Mouse (Mus musculus) lung, embryonic 16.5 days (tissue): ENCODE data around the gene Lasp1. TPM values are rescaled to one million over a fixed set of nuclear protein-coding genes. Genes with fewer than 3 reads are reported as not detected.
A peak's percentile ranks its signal among the peaks of the same experiment; 100 is the strongest.

Experiments used
- ATAC-seq: fragments of 200-750 bp; cut with Nextera tagmentation; 2 replicates; pipeline ENCODE4 v1.8.0; 2017; ENCODE audit warnings: low read depth, mild to moderate bottlenecking, moderate library complexity
- H3K27ac ChIP-seq: fragments of 300-500 bp; sonication (generic); 2 replicates; pipeline ENCODE4 v1.5.1; 2014; ENCODE audit warnings: mild to moderate bottlenecking, control low read depth, low read length
- H3K27me3 ChIP-seq: fragments of 300-500 bp; sonication (generic); 2 replicates; pipeline ENCODE4 v1.6.1; 2014; ENCODE audit warnings: low read depth, low read length, mixed read lengths; ENCODE audit not compliant: control insufficient read depth, insufficient read depth
- H3K36me3 ChIP-seq: fragments of 300-500 bp; sonication (generic); 2 replicates; pipeline ENCODE4 v1.6.1; 2014; ENCODE audit warnings: low read length; ENCODE audit not compliant: control insufficient read depth, insufficient read depth
- H3K4me1 ChIP-seq: fragments of 300-500 bp; sonication (generic); replicated peaks from 2 replicates; pipeline ENCODE4 v1.6.1; 2014; ENCODE audit warnings: low read length, mixed read lengths; ENCODE audit not compliant: control insufficient read depth, insufficient read depth
- H3K4me2 ChIP-seq: fragments of 300-500 bp; sonication (generic); 2 replicates; pipeline ENCODE4 v1.6.1; 2014; ENCODE audit warnings: low read depth, low read length, control low read depth
- H3K4me3 ChIP-seq: fragments of 300-500 bp; sonication (generic); 2 replicates; pipeline ENCODE4 v1.5.1; 2014; ENCODE audit warnings: mild to moderate bottlenecking, low read length, control low read depth
- H3K9ac ChIP-seq: fragments of 300-500 bp; sonication (generic); 2 replicates; pipeline ENCODE4 v1.6.1; 2014; ENCODE audit warnings: low read length, control low read depth
- H3K9me3 ChIP-seq: fragments of 300-500 bp; sonication (generic); 2 replicates; pipeline ENCODE4 v1.6.1; 2016; ENCODE audit warnings: low read length; ENCODE audit not compliant: control insufficient read depth
- WGBS: fragments of 180-500 bp; shearing (Covaris S2); extraction: QIAGEN DNeasy Blood & Tissue Kit; methylation state at CpG from one replicate; pipeline ENCODE4 v1.1.7; 2014; 5-methylcytosine and 5-hydroxymethylcytosine counted together
- polyA plus RNA-seq: library from polyadenylated mRNA; unstranded; fragments of >200 nt; fragmentation: Nextera tagmentation; extraction: Ambion mirVana; gene quantifications from 2 replicates; pipeline ENCODE4 v1.2.1, GENCODE M21; 2015

The Lasp1 gene
- polyA plus RNA-seq, 1 experiment from 2014 or later, result 167 TPM

DNA sequence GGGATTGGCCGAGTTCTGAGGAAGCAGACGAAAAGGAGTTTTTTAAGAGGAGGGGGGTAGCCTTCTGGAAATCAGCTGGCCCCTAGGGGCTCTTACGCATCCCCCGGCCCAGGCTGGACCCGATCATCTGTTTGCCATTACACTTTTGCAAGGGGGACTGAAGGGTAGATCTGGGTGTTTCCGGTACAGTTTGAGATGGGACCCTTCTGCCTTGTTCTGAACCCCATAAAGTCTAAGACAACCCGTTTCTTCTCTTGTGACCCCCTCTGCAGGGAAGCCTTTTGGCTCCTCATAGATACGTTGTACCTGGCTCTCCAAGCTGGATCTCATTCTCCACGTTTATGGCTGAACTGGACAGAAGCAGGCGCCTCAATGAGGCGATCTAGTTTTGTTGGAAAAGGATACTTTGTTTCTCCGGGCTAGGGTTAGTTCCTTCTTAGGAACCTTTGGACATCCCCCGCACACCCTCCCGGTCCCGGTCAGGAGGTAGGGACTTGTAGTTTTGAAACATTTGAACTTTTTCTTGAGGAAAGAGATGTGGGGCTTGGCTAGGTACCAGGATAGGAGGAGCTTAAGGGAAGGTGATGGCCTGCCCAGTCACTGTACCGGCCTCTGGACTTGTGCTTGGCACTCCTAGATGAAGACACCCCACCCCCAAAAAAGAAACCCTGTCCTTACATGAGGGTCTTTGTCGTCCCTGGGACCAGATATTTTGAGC, 2.0 kb downstream of the Lasp1 start:
- WGBS, result under 1% methylated on average over 17 of the region's 17 CpGs
- H3K4me1 ChIP-seq, result peaks cover 52% of the 10 kb centered on the region

DNA sequence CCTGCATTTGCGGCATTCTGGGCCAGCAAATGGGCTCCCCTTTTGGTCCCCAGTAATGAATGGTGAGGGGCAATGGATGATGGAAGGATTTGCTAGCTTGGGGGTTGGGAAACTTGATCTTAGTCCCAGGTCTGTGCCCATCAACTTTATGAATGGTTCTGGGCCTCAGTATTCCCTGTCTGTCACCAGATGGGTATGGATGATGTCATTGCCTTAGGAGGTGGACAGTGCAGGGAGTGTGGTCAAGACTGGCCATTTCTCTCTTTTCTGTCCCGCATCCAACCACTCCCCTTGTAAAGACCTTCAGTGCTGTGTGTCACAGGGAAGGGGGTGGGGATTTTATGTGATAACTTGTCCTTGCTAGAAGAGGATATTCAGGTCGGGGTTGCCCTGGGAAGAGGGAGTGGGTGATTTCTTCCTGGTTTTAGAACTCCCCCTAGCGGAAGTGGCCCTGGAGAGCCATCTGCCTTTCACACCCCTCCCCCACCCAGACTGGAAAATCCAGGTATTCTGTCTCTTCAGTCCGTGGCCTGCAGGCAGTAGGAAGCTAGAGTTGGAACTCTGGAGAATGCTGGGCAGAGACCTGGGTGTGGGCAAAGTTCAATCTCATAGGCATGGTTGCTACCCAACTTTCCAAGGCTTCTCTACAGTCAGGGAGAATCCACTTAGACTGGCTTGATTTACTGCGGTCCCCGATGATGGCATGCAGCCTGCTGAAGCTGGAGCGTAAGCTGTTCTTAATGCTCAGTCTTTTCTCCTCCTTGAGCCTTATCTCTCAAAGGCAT, 2.8 kb downstream of the Lasp1 start:
- Histone ChIP-seq H3K4me1 (peaks cover 60% of the 10 kb centered on the region), H3K9ac (peak overlapping the region; percentile 97), H3K36me3 (no peaks in the 10 kb centered on the region), H3K27ac (peak overlapping the region; percentile 100), H3K9me3 (no peaks in the 10 kb centered on the region), H3K4me2 (peak overlapping the region; percentile 64), H3K27me3 (no peaks in the 10 kb centered on the region), H3K4me3 (peak overlapping the region; percentile 94)
- no peak for ATAC-seq
- 14% methylated on average over 8 of the region's 8 CpGs for WGBS

More for the DNA sequence above, 2.0 kb downstream of the Lasp1 start:
- H3K36me3 ChIP-seq, result no peaks in the 10 kb centered on the region
- peak overlapping the region; percentile 64 for H3K4me2 ChIP-seq
- H3K9ac ChIP-seq, result peak overlapping the region; percentile 97
- ATAC-seq, result no peak
- H3K9me3 ChIP-seq, result no peaks in the 10 kb centered on the region
- H3K4me3 ChIP-seq, result peak overlapping the region; percentile 94
- H3K27ac ChIP-seq, result peak overlapping the region; percentile 100
- no peaks in the 10 kb centered on the region for H3K27me3 ChIP-seq

- Histone ChIP-seq H3K27ac (peak overlapping the region; percentile 100), H3K9me3 (no peaks in the 10 kb centered on the region), H3K4me3 (peak overlapping the region; percentile 94), H3K36me3 (peaks cover 5% of the 10 kb centered on the region; the same call in 1 of the 2 replicates), H3K4me1 (peaks cover 65% of the 10 kb centered on the region), H3K9ac (peak overlapping the region; percentile 97; the same call in 1 of the 2 replicates), H3K4me2 (peak overlapping the region; percentile 64), H3K27me3 (no peaks in the 10 kb centered on the region)
- no peak for ATAC-seq
- 14% methylated on average over 1 of the region's 1 CpGs for WGBS
Measured at GRCm38 (mm10) chr11:97802194-97802470, 3.3 kb downstream of the Lasp1 start.

GRCm38 (mm10) chr11:97802495-97802894, 3.7 kb downstream of the Lasp1 start:
- Histone ChIP-seq H3K4me1 (peaks cover 68% of the 10 kb centered on the region), H3K4me3 (no peak overlapping the region; the same call in 1 of the 2 replicates), H3K27ac (peak overlapping the region; percentile 100), H3K27me3 (no peaks in the 10 kb centered on the region), H3K36me3 (peaks cover 5% of the 10 kb centered on the region; the same call in 1 of the 2 replicates), H3K9ac (no peak overlapping the region), H3K4me2 (peak overlapping the region; percentile 64), H3K9me3 (no peaks in the 10 kb centered on the region)
- 29% methylated on average over 6 of the region's 6 CpGs for WGBS
- ATAC-seq, result no peak

DNA sequence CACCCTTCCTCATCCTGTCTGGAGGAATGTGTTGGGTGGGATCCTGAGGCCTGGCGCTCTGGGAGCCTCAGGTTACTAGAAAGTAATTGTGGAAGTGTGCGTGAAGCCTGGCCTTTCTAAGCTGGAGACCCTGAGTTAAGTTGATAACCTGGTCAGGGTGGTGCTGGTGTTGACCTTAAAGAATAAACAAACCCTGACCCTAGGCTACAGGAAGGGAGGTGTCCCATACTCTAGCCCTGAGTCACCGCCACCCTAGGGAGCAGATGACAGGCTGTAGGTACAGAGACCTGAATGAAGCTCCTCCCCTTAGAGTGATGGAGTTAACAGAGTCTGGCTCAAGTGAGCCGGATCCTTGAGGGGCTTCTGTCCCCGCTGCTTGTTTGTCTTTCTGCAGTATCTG, 5.0 kb downstream of the Lasp1 start:
- 43% methylated on average over 5 of the region's 5 CpGs for WGBS

DNA sequence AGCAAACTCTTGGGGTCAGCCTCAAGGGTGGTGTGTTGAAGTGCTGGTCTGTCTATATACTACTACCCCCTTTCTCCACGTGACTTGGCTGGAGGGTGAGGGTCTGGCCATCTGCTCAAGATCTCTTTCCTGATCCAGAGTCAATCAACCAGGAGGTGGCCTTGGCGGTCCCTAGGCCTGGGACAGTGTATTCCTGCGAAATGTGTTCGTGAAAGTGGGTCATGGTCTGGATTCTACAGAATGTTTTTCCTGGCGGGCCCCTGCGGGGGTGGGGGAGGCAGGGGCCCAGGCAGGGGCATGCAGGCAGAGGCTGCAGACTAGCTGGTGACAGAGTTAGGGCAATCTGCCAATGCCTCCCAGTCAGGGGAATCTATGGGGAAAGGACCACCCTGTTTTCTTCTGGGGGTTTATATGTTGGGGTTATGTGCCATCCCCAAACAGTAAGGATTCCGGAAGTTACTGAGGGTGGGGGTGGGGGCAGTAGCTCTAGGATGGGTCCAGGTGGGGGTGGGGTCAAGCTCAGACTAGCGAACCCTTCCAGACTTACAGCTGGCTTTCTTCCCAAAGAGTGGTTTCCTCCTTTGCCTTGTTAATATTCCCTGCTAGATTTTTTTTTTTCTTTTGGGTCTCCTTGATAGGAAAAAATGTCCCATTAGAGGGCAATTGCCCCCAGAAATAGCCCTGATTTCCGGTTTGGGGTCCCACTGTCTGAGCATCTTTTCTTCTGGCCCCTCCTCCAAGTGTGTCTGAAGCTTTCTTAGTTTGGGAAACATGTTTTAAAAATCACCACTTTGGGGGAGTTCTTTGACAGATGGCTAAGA, 6.3 kb downstream of the Lasp1 start:
- 10% methylated on average over 9 of the region's 9 CpGs for WGBS
- peak; percentile 27 for ATAC-seq

More for the DNA sequence above, 5.0 kb downstream of the Lasp1 start:
- Histone ChIP-seq H3K9me3 (no peaks in the 10 kb centered on the region), H3K36me3 (peaks cover 5% of the 10 kb centered on the region; the same call in 1 of the 2 replicates), H3K9ac (no peak overlapping the region), H3K4me2 (no peak overlapping the region; the same call in 1 of the 2 replicates), H3K27ac (peak overlapping the region; percentile 94), H3K4me1 (peaks cover 77% of the 10 kb centered on the region), H3K27me3 (no peaks in the 10 kb centered on the region), H3K4me3 (no peak overlapping the region)
- ATAC-seq, result no peak

DNA sequence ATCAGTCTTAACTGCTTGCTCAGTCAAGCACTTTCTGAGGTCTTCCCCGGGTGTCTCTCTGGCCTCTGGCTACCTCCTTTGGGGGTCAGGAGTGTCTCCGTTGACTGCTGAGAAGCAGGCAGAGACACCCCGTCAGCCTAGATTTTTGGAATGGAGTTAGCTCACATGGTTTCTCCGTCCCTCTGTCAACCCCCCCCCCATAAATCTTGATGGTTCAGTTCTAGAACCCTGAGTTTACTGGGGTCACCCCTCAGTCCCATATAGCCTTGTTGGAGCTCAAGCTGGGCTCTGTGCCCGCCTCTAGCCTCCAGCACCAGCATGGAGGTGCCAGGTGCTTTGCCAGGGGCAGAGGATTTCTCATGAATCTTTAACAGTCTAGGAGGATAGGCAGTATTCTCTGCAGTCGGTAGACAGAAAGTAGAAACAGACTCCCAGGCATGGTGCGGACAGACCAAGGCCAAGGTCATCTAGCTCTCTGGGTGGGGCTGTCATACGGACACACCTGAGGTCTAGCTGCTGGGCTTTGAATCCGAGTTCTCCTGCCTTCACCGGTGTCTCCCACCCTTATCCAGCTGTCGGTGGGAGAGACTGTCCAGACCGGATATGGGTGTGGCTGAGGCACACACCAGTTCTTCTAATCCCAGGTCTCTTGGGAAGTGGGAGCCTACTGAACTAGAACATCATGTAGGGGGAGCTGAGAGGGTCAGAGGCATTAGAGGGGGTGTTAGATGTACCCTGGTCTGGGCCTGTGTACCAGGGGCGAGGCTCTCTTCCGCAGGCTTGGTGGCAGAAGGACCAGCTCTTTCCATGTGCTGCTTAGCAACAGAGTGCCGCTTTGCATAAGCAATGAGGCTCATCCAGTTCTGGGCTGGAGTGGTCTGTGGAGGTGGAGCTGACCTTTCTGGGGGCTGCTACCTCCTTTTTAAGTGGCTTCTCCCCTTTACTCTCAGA, 7.1 kb downstream of the Lasp1 start:
- H3K9ac ChIP-seq, result peak overlapping the region; percentile 27; the same call in 1 of the 2 replicates
- H3K4me1 ChIP-seq, result peaks cover 97% of the 10 kb centered on the region
- H3K36me3 ChIP-seq, result peaks cover 5% of the 10 kb centered on the region; the same call in 1 of the 2 replicates
- H3K4me3 ChIP-seq, result peak overlapping the region; percentile 12
- no peaks in the 10 kb centered on the region for H3K27me3 ChIP-seq
- 0 out of 2 replicates have a peak, but pooled peaks have one; percentile 1 for ATAC-seq
- peak overlapping the region; percentile 94 for H3K27ac ChIP-seq
- H3K9me3 ChIP-seq, result no peaks in the 10 kb centered on the region
- H3K4me2 ChIP-seq, result peak overlapping the region; percentile 48
- WGBS, result 18% methylated on average over 15 of the region's 15 CpGs

More for the DNA sequence above, 6.3 kb downstream of the Lasp1 start:
- peak overlapping the region; percentile 94 for H3K27ac ChIP-seq
- peak overlapping the region; percentile 19; the same call in 1 of the 2 replicates for H3K4me3 ChIP-seq
- H3K4me1 ChIP-seq, result peaks cover 88% of the 10 kb centered on the region
- peak overlapping the region; percentile 48 for H3K4me2 ChIP-seq
- H3K36me3 ChIP-seq, result peaks cover 5% of the 10 kb centered on the region; the same call in 1 of the 2 replicates
- no peaks in the 10 kb centered on the region for H3K9me3 ChIP-seq
- H3K27me3 ChIP-seq, result no peaks in the 10 kb centered on the region
- H3K9ac ChIP-seq, result peak overlapping the region; percentile 44

DNA sequence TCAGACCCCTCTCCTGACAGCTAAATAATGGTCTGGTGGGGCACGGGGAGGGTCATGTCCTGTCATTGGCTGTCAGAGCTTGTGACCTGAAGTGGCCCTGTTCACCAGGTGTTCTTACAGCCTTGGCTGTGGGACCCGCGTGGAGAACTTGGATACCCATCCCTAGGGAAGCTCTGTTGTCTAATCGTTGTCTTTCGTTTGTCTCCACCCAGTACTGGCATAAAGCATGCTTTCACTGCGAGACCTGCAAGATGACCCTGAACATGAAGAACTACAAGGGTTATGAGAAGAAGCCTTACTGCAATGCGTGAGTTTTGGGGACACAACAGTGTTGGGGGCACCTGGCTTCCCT, 7.8 kb downstream of the Lasp1 start:
- Histone ChIP-seq H3K4me3 (no peak overlapping the region), H3K27ac (peak overlapping the region; percentile 94), H3K36me3 (peaks cover 5% of the 10 kb centered on the region; the same call in 1 of the 2 replicates), H3K27me3 (no peaks in the 10 kb centered on the region), H3K4me1 (peaks cover 98% of the 10 kb centered on the region), H3K9me3 (no peaks in the 10 kb centered on the region), H3K9ac (peak overlapping the region; percentile 16; the same call in 1 of the 2 replicates), H3K4me2 (peak overlapping the region; percentile 48; the same call in 1 of the 2 replicates)
- WGBS, result 50% methylated on average over 7 of the region's 7 CpGs
- ATAC-seq, result no peak
